Mouse (Mus musculus) forebrain, embryonic 10.5 days (tissue): ENCODE data around the gene Elmo2. TPM values are rescaled to one million over a fixed set of nuclear protein-coding genes. Genes with fewer than 3 reads are reported as not detected.
A peak's percentile ranks its signal among the peaks of the same experiment; 100 is the strongest.

Experiments
- DNase-seq: peaks from one replicate; pipeline ENCODE4 v3.0.0-alpha.2; 2017; ENCODE audit warnings: low spot score; ENCODE audit errors: extremely low spot score
- H3K27ac ChIP-seq: fragments of 300-500 bp; sonication (generic); 2 replicates; pipeline ENCODE4 v1.5.1; 2016; ENCODE audit warnings: mild to moderate bottlenecking
- H3K27me3 ChIP-seq: fragments of 300-500 bp; sonication (generic); 2 replicates; pipeline ENCODE4 v1.6.1; 2016; ENCODE audit warnings: mild to moderate bottlenecking; ENCODE audit not compliant: poor library complexity, severe bottlenecking
- H3K36me3 ChIP-seq: fragments of 300-500 bp; sonication (generic); replicated peaks from 2 replicates; pipeline ENCODE4 v1.6.1; 2016; ENCODE audit warnings: mild to moderate bottlenecking, moderate library complexity
- H3K4me1 ChIP-seq: fragments of 300-500 bp; sonication (generic); 2 replicates; pipeline ENCODE4 v1.6.1; 2016
- H3K4me3 ChIP-seq: fragments of 300-500 bp; sonication (generic); 2 replicates; pipeline ENCODE4 v1.5.1; 2016; ENCODE audit warnings: mild to moderate bottlenecking, moderate library complexity
- H3K9me3 ChIP-seq: fragments of 300-500 bp; sonication (generic); 2 replicates; pipeline ENCODE4 v1.6.1; 2016; ENCODE audit warnings: mild to moderate bottlenecking, moderate library complexity
- WGBS: fragments of 180-500 bp; shearing (Covaris S2); methylation state at CpG from one replicate; pipeline ENCODE4 v1.1.7; 2016; 5-methylcytosine and 5-hydroxymethylcytosine counted together
- polyA plus RNA-seq: library from polyadenylated mRNA; unstranded; fragments of >200 nt; fragmentation: Nextera tagmentation; extraction: Ambion mirVana; gene quantifications from 2 replicates; pipeline ENCODE4 v1.2.1, GENCODE M21; 2016

Elmo2 gene
- polyA plus RNA-seq, 1 experiment from 2014 or later, result 83.7 TPM

DNA sequence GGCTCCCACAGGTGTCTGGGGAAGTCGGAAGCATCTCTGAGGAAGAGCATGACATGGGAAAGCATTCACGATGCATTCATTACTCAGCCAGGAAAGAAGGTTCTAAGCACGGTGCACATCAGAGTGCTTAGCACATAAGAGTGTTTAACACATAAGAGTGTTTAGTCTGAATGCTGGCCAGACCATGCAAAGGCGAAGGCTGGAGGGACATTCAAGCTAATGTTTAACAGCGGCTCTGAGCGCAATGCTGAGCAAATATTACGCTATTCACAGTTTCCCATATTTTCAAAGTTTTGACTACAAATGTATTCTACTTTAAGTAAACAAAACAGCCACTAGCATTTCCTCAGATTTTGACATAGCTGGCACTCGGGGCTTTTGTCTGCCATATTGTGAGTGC lies 20.8 kb downstream of the Elmo2 start:
- Histone ChIP-seq H3K27ac (no peak overlapping the region), H3K36me3 (peaks cover 92% of the 10 kb centered on the region), H3K4me3 (no peak overlapping the region), H3K27me3 (peaks cover 18% of the 10 kb centered on the region), H3K9me3 (peaks cover 4% of the 10 kb centered on the region; the same call in 1 of the 2 replicates), H3K4me1 (peaks cover 35% of the 10 kb centered on the region)
- no peak for DNase-seq
- WGBS, result 93% methylated on average over 8 of the region's 8 CpGs

DNA sequence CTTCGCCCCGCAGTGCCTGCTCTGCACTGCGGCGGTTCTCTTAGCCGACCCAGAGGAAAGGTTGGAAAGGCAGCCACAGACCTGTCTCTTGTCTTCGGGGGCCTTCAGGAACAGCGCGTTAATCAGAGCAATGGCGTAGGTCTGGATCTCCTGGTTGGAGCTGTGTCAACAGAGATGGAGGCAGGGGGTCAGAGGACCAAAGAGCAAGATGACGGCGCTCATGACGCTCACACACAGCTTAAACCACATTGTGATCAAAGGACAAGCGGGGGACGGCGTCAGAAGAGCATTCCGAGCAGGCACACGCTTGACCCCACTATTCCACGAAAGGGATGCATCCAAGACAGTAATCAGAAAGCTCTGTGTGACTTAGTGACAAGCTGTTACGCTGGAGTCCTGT lies 21.5 kb downstream of the Elmo2 start:
- Histone ChIP-seq H3K27ac (no peak overlapping the region), H3K27me3 (peaks cover 12% of the 10 kb centered on the region), H3K9me3 (peaks cover 4% of the 10 kb centered on the region; the same call in 1 of the 2 replicates), H3K4me3 (no peak overlapping the region), H3K36me3 (peaks cover 93% of the 10 kb centered on the region), H3K4me1 (peaks cover 28% of the 10 kb centered on the region)
- 89% methylated on average over 19 of the region's 19 CpGs for WGBS
- DNase-seq, result no peak

DNA sequence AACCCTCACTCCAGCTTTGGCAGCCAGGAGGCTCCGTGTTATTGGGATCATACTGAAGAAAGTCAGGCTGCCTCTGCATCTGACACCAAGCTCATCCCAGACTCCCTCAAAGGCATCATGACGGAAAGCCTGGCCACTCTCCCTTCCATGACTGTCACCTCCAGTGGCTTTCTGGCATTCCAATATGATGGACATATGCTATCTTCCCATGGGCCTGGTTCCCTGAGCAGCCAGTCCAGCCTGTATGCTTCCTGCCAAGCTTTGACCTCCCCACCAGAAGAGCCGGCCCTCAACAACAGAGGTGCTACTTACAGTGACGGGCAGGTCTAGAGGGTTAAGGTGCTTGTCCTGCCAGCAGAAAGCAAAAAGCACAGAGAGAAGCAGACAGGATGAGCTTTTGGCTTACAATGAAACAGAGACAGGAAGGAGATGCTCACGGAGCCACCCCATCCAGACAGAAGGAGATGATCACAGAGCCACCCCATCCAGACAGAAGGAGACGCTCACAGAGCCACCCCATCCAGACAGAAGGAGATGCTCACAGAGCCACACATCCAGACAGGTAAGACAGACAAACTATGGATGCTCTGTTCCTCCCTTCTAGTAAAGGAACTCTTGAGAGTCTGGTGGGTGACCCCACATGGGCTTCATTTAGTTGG lies 22.8 kb downstream of the Elmo2 start:
- Histone ChIP-seq H3K27me3 (no peaks in the 10 kb centered on the region), H3K36me3 (peaks cover 92% of the 10 kb centered on the region)

DNA sequence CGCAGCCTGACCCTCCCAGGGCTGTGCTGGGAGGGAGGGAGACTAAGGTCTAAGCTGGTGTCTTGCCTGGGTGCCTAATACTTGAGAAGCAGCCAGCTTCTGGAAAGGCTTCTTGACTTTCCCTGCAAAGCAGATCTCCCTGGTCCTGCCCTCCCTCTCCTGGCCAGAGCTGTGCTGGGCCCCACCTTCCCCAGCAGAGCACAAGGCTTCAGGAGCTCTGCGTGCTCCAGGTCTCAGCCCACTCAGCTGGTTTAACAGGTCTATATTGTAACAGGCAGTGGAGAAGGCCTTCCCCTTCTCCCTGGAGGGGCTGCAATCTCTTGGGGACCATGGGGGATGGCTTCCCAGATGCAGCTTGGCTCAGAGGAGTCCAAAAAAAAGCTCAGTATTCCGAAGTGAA lies 24.9 kb downstream of the Elmo2 start:
- Histone ChIP-seq H3K4me1 (peaks cover 10% of the 10 kb centered on the region; the same call in 1 of the 2 replicates), H3K27me3 (no peaks in the 10 kb centered on the region), H3K27ac (0 out of 2 replicates have a peak overlapping the region, but pooled peaks have one; percentile 15), H3K4me3 (no peak overlapping the region), H3K36me3 (peaks cover 92% of the 10 kb centered on the region), H3K9me3 (peaks cover 4% of the 10 kb centered on the region; the same call in 1 of the 2 replicates)
- no peak for DNase-seq
- 51% methylated on average over 3 of the region's 3 CpGs for WGBS

More for the DNA sequence above, 22.8 kb downstream of the Elmo2 start:
- Histone ChIP-seq H3K27ac (no peak overlapping the region), H3K4me3 (no peak overlapping the region), H3K4me1 (peaks cover 16% of the 10 kb centered on the region), H3K9me3 (peaks cover 4% of the 10 kb centered on the region; the same call in 1 of the 2 replicates)
- no peak for DNase-seq
- WGBS, result 90% methylated on average over 6 of the region's 6 CpGs

DNA sequence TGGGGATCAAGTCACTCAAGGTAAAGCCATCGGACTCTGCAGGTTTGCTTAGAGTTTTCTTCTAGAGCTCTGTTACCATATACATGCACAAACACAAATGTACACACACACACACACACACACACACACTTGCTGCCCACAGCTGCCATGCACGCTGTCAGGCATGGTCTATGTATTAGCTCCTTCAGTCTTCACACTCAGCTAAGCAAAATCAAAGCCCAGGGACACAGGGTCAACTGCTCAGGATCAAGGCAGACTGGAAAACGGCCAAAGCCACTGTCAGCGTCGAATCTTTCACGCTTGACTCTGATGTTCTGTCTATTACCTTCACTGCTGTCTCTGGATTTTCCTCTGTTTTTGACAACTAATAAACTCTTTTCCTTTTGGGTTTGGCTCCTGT lies 25.4 kb downstream of the Elmo2 start:
- Histone ChIP-seq H3K4me1 (peaks cover 10% of the 10 kb centered on the region; the same call in 1 of the 2 replicates), H3K9me3 (peaks cover 4% of the 10 kb centered on the region; the same call in 1 of the 2 replicates), H3K4me3 (no peak overlapping the region), H3K36me3 (peaks cover 95% of the 10 kb centered on the region), H3K27ac (no peak overlapping the region), H3K27me3 (no peaks in the 10 kb centered on the region)
- 87% methylated on average over 6 of the region's 6 CpGs for WGBS
- no peak for DNase-seq

DNA sequence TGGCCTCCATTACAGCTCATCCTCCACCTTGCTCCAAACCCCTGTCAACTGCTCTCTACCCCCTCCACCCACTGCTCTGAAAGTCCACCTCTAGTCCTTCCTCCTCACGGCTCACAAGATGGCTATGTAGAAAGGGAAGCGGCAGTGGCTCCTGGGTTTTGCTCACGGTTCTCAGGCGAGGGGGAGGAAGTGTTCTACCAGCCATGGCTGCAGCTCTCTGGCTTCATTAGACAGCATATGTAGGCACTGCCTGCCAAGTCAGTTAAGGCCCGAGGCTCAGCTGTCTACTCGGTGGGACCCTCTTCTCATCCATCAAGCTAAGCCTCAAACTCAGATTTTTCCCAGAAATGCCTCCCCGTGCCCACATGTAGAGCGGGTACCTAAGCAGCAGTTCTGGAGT lies 25.9 kb downstream of the Elmo2 start:
- Histone ChIP-seq H3K9me3 (peaks cover 4% of the 10 kb centered on the region; the same call in 1 of the 2 replicates), H3K4me3 (no peak overlapping the region), H3K27ac (no peak overlapping the region), H3K36me3 (peaks cover 99% of the 10 kb centered on the region), H3K27me3 (no peaks in the 10 kb centered on the region), H3K4me1 (peaks cover 10% of the 10 kb centered on the region; the same call in 1 of the 2 replicates)
- 85% methylated on average over 8 of the region's 8 CpGs for WGBS
- no peak for DNase-seq

DNA sequence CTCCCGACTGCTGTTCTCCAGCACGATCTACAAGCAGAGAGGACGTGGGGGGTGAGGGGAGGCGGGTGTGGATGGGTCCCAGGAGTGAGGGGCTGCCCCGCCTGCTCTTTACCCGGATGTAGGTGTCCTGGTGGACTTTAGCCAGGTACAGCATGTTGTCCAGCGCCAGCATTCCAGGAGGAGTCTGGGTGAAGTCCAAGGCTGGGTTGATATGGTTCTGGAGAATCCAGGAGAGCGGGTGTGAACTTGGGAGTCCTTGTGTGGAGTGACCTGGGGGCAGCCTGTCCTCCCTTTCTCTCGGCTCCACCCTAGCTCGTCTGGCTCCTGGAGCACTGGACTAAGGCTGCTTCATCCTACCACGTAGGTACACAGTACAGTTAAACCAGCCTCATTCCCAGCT lies 28.9 kb downstream of the Elmo2 start:
- peaks cover 98% of the 10 kb centered on the region for H3K36me3 ChIP-seq
- H3K4me1 ChIP-seq, result peaks cover 10% of the 10 kb centered on the region; the same call in 1 of the 2 replicates
- no peak for DNase-seq
- H3K4me3 ChIP-seq, result no peak overlapping the region
- H3K27ac ChIP-seq, result no peak overlapping the region
- H3K27me3 ChIP-seq, result no peaks in the 10 kb centered on the region
- WGBS, result 94% methylated on average over 11 of the region's 11 CpGs
- H3K9me3 ChIP-seq, result no peaks in the 10 kb centered on the region

DNA sequence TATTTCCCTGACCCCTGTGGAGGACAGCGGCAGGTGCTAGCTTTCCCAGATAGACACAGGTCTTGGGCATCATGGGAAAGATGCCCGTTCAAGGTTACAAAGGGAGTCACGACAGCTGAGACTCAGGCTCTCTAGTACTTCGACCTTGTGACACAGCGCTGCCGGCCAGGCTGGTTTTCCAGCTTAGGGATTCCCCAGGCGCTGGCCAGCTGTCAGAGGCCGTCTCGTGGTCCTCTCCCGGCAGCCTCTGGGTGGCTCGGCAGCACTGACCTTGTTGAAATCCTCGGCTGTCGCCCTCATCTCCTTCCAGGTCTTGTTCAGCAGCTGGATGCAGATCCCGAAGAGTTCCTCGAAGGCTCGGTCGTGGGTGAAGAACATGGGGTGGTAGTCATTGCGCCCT lies 29.7 kb downstream of the Elmo2 start:
- no peak for DNase-seq
- no peaks in the 10 kb centered on the region for H3K27me3 ChIP-seq
- H3K9me3 ChIP-seq, result no peaks in the 10 kb centered on the region
- H3K4me3 ChIP-seq, result no peak overlapping the region
- H3K36me3 ChIP-seq, result peaks cover 98% of the 10 kb centered on the region
- WGBS, result 92% methylated on average over 18 of the region's 18 CpGs
- peaks cover 8% of the 10 kb centered on the region; the same call in 1 of the 2 replicates for H3K4me1 ChIP-seq
- no peak overlapping the region for H3K27ac ChIP-seq

DNA sequence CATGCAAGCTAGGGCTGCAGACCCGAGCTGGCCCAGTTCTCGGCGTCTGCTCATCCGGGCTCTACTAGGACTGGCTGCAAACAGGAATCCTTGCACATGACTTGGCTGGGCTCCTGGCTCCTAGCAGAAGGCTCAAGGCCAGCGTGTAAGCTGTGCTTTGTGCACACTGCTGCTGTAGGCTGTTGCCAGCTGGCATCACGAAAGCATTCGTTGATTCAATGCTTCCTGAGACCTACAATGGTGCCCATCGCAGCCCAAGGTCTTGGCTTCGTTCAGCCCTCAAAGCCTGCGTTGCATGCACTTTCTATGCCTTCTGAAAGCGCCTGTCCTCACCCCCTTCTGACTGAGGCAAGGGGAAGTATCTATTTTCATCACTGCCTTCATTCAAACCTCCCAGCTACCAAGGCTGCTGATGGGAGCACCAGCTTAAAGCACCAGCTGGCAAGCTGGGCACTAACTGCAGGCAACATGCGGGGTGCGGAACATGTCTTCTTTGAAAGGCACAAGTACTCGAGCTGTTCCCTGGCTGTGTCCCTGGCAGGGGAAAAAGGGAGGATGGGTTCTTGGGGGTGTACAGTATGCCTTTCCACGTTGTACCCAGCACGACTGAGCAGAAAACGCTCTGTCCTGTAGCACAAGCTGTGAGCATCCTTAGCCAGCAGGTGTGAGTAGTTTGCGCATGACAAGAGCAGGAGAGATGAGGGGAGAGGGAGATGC lies 37.8 kb downstream of the Elmo2 start:
- DNase-seq, result no peak
- H3K36me3 ChIP-seq, result peaks cover 42% of the 10 kb centered on the region
- no peaks in the 10 kb centered on the region for H3K9me3 ChIP-seq
- peak overlapping the region; percentile 75 for H3K4me3 ChIP-seq
- H3K27me3 ChIP-seq, result no peaks in the 10 kb centered on the region
- peak overlapping the region; percentile 88 for H3K27ac ChIP-seq
- H3K4me1 ChIP-seq, result peaks cover 31% of the 10 kb centered on the region
- WGBS, result 71% methylated on average over 18 of the region's 18 CpGs

DNA sequence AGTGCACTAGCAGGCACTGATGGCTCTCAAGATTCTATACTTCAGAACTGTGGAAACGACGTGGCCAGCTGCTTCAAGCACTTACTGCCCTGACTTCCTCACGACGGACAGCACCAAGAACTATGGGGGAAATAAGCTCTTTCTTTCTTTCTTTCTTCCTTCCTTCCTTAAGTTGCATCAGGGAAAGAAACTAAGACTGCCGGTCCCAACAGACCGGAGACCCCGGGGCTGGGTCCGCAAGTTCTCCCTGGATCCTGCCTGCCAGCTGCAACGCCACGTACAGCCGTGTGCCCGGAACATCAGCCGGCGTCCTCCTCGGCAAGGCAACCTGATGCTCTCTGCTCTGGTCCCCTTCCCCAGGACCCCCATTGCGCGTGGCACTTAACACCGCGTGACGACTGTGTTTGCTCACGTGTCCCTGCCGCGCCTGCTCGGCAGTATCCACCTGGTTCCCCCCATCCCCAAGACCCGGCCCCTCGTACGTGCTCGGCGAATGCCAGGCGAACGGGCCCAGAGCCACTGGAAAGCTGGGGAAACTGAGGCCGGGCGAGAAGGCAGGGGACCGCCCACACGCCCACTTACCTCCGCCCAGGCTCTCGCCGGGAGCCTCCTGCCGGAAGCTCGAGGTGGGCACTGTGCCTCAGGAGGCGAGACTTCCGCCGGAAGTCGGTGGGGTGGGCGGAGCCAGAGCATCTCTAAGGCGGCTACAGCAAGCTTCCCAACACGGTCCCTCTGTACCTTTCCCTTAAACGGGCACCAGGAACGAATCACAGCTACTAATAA lies 38.9 kb downstream of the Elmo2 start, which contains the start of gene Slc35c2:
Gene Slc35c2, minus strand, starts transcription at position 668 of the 783 bp plus-strand sequence.
- Histone ChIP-seq H3K4me3 (peak within 1 kb of the TSS; percentile 75), H3K27ac (peak within 1 kb of the TSS; percentile 88), H3K36me3 (peaks cover 43% of the 10 kb centered on the region), H3K27me3 (no peaks in the 10 kb centered on the region), H3K4me1 (peaks cover 33% of the 10 kb centered on the region), H3K9me3 (no peaks in the 10 kb centered on the region)
- WGBS, result 2% methylated on average over 49 of the region's 49 CpGs
- DNase-seq, result peak; percentile 93

DNA sequence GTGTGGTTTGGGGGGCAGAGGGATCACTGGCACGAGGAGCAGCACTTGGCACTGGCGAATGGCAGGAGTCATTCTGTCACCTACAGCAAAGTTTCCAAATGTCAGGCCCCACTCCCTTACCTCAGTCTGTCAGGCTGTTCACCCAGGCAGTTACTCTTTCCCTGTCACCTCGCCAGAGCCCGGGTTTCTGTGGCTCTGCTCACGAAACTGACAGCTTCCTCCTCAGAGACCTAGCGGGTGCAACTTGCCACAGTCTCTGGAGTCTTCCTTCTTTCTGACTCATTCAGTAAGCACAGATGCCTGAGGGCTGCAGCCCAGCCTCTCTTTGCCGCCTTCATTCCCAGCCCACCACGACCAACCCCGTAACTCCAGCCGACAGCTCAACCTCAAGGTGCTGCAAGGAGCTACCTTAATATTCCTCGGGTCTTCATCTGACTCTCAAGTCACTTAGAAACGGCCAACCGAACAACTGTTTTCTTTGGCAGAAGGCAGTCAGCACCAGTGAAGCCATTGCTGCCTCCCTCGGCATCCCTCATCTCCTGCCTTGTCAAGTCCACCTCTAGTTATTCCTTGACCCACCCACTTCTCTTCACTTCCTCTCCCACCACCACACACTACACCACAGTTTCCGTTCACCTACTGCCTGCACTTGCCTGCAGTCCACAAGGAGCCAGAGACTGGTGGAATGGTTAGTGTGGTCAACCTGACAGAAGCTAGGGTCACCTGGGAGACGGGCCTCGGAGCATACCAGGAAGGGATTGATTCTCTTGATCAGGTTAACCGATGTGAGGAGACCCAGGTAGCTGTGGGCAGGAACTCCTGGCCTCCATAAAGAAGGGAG lies 39.7 kb downstream of the Elmo2 start:
- Histone ChIP-seq H3K27me3 (no peaks in the 10 kb centered on the region), H3K4me3 (peak overlapping the region; percentile 75), H3K27ac (peak overlapping the region; percentile 88), H3K4me1 (peaks cover 42% of the 10 kb centered on the region), H3K36me3 (peaks cover 43% of the 10 kb centered on the region), H3K9me3 (no peaks in the 10 kb centered on the region)
- 75% methylated on average over 18 of the region's 18 CpGs for WGBS
- DNase-seq, result no peak

DNA sequence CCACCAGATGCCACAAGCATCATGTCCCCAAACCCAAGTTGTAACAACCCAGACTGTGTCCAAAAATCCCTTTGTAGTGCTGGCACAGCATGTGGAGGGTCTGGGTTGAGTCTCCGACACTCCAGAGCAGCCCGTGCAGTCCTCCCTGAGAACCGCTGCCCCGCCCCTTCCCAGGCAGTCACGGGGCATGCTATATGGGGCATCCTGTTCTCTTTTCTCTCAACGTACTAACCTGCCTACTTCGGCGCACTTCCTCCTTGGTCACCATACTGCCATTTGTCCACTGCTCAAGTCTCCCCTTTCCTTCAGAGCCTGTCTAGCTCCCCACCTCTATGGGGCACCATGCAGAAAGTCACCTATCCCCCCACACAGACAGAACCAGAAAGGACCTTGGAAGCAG lies 40.7 kb downstream of the Elmo2 start:
- Histone ChIP-seq H3K27ac (no peak overlapping the region), H3K9me3 (no peaks in the 10 kb centered on the region), H3K4me3 (no peak overlapping the region), H3K36me3 (peaks cover 43% of the 10 kb centered on the region), H3K27me3 (no peaks in the 10 kb centered on the region), H3K4me1 (peaks cover 46% of the 10 kb centered on the region)
- WGBS, result 86% methylated on average over 8 of the region's 8 CpGs
- DNase-seq, result no peak
